Mouse (Mus musculus): Measurements from ENCODE around the gene Large2.
"Not testable (repeated sequence)": the region's sequence is repeated elsewhere in the genome, so short reads cannot be mapped to it uniquely, and the experiment has no call there.

The Large2 gene

DNA sequence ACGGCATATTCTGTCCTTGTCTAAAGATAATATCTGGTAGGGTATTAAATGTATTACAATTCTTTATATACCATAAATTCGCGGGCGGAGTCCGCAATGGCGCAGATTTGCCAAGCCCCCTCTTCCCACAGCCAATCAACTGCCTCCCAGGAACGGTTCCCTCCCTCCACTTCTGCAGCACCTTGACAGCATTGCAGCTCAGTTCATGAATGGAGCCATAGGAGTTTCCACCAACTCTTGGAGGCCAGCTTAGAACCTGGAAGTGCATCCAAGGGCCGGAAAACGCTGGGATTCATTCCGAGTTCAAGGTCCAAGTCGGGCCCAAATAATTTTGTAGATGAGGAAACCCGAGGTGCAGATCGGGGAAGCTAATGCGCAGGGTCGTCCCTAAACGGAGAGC lies at the start of gene Large2, which contains the start of gene Pex16:
Gene Large2, minus strand, starts transcription at position 356 of the 400 bp plus-strand sequence.
Gene Pex16, plus strand, starts transcription at position 163 of the 400 bp plus-strand sequence.
- DNase-seq (ENCODE audit: low read depth, low spot score) = no peak

DNA sequence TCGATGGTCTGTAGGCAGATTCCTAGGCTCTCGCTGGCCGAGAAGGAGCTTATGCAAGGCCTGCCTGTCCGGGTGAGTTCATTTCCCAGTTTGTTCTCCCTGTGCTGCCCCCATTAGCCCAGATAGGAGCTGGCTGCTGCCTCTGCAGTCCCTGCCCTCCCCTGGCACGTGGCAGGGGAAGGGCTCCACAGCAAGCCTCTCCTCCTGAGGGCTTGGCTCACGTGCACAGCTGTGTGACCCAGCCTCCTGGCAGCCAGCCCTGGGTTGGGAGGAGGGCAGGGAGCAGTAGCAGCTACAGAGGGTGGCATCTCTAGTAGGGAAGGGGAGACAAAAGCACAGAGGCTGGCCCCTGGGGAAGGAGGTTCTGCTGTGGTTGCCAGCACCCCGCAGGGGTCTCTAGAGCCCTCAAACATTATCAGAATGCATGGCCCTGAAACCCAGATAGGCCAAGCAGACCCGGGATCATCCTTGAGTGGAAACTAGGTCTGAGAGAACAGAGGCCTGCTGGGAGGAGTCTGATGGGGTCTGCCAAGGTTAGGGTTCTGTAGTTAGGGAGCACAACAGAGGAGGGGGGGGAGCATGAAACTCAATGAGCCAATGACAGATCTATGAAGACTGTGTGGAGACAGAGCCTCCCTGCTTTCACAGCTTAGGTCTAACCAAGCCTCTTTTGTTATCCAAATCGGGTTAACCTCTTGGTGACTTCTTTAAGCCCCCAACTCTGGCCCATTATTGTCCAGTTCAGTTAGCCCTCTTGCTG lies 49.2 kb upstream of the Large2 start:
- DNase-seq (ENCODE audit: low read depth, low spot score) = peak; percentile 60

DNA sequence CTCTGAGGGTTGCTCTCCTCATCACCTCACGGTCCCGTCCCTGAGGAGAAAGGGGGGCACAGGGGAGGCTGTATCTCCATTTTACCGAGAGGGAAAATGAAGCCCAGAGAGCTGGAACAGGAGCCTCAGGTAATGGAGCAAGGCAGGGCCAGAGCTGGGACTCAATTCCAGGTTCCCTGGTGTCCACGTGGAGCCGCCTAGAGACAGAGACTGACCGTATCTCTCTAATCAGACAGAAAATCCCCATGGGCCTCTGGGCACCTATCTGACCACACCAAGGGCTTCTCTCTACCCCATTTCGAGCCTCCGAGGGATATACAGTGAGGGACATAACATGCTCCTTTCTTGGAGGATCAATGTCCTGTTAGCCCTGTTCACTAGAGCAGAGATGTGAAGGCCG lies 48.5 kb upstream of the Large2 start:
- DNase-seq (ENCODE audit: low read depth, low spot score) = no peak

DNA sequence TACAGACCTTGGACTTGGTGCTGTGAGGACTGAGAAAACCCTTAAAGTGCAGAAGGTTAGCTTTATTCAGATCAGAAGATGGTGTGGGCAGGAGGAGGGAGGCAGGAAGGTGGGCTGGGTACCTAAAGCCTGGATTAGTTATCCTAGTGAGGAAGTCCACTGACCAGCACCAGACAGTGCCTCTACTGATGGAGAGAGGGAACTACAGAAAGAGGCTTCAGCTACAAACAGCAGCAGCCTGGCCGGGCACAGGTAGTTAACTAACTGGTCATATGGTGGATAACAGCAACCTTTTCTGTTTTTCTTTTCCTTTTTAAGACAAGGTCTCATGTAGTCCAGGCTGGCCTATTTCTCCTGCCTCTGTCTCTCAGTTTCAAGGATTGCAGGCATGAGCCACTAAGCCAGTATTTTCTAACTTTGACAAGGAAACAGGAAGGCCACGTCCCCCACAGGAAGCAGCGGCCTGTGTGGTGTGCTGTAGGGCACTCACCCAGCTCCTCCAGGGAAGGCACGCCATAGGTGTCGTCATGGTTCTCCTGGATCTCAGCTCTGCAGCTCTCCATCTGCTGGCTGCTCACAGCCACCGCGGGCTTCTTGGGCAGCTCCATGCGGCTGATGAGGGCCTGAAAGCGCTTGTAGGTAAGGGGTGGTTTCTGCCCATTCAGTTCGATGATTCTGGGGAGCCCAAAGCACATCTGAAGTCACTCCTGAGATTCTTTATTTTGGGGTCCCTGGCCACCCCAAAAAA lies 47.9 kb upstream of the Large2 start:
- DNase-seq (ENCODE audit: low read depth, low spot score) = no peak

DNA sequence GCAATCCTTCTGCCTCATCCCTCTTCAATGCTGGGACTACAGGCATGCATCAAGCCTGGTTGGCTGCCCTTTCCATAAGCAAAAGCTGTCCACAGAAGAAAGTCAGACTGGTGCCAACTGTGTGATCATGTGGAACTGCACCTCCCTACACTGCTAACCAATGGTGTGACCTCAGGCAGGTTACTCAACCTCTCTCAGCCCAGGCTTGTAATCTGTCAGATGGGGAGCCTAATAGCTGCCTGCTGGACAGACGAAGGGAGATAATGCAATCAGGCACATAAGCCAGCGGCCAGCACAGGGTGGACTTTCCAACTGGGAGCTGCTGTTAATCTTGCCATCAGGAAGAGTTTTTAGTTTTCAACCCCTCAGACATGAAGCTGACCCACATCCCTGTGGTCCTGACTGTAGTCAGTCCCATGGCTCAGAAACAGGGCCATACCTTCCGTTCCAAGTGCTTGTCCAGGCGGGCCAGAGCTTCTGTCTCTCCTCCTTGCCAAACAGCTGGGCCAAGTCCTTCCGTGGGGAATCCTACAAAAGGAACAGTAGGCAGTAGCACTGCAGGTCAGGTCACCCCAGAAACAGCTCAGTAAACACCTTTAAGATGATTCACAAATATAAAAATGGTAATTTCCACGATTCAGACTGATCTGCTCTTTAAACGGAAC lies 47.2 kb upstream of the Large2 start:
- no peak for DNase-seq (ENCODE audit: low read depth, low spot score)

DNA sequence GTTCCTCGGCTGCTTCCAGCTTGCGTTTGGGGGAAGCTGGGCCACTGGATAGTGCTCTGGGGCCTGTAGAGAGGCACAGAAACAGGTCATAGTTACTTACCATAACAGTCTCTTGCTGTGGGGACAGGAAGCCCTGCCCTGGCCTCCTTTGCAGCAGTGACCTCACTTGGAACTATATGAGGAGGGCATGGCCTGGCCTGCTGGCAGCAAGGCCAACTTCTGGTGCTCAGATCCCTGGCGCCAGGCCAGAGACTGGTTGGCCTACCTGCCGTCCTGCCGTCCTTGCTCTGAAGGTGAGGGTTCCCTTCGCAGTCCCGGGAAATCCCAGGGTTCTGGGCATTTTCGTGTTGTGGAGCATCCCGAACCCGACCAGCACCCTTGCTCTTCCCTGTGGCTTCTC lies 37.0 kb upstream of the Large2 start:
- no peak for DNase-seq (ENCODE audit: low read depth, low spot score)

DNA sequence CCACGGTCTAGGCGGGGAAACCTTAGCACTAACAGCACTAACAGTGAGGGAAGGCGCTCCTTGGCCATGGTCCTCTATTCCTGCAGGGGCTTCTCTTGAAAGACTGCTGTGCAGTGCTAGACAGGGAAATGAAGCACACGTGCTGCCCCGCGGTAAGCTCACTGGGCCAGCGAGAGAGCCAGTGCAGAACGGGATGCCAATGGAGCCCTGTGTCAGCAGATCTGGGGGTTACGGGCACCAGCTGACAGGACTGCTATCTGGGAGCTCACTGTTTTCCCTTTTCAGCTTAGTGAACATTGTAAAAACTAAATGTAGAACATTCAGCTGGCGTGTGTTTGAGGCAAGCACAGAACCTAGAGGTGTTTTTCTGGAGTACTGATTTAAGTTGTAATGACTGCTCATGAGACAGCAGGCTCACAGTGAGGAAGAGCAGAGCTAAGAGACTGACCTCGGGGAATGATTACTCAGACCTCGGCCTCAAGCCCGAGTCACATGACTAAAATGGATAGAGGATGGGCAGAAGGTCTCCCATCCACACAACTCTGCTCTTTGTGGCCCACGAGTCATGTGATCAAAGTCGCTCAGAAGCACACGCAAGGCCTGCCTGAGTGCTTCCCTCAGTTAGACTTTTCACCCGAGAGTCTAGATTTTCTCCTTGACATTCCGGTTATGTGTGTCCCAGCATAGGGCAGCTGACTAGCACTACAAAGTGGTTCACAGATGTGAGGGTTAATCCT lies 33.8 kb upstream of the Large2 start:
- DNase-seq (ENCODE audit: low read depth, low spot score) = no peak

DNA sequence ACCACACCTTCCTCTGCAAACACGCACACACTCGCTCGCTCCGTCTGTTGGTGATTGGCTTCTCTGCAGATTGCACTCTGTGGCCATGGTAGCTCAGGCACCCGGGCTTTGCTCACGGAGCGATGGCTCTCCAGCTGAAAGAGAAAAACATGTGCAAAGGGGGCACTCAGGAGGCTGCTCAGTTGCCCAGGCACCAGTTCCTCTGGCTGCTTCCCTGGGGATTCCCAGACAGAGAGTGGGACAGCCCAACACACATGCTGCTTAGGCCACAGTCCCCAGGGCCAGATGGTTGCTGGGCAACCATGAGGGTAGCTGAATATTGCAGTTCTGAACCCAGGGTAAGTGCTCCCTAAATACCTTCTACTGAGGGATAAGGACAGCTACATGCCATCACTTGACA lies 31.0 kb upstream of the Large2 start:
- no peak for DNase-seq (ENCODE audit: low read depth, low spot score)

DNA sequence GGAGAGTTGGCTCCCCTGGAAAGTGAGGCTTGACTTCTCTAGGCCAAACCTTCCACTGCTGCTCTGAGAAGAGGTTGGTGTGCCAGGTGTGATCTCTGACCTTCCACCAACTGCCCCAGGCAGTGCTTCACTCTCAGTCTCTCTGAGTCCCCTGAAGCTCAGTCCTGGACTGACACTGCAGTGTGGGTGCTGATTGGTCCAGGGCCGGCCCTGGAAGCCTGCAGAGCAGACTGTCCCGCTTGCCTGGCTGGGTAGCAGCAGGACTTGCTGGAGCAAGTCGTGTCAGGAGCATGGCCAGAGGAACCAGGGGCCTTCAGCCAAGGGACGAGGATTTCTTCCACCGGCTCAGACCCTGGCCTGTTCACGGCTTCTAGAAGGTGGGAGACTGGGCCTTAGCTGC lies 30.1 kb upstream of the Large2 start:
- DNase-seq (ENCODE audit: low read depth, low spot score) = no peak

DNA sequence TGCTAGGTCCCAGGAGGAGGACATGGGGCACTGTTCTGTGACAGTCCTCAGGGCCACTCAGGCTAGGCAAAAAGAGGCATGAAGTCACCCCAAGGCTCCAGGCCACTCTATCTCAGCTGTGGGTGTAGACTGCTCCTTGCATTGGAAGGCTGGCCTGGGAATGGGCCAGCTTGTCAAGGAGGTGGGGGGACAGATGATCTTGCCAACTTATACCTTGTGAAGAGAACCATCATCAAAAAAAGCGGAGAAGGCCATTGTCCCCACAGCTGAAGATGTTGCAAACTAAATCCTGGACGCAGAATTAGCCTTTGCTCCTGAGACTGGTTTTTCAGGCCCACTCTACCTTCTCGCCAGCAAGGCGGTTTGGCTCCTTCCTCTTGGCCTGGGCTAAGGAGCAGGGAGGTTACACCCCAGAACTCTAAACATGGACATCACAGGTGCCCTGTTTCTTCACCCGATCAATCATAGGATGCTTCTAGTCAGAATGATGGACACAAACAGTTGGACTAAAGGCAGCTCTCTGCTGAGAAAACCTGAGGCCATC lies 29.2 kb upstream of the Large2 start:
- DNase-seq (ENCODE audit: low read depth, low spot score) = no peak

DNA sequence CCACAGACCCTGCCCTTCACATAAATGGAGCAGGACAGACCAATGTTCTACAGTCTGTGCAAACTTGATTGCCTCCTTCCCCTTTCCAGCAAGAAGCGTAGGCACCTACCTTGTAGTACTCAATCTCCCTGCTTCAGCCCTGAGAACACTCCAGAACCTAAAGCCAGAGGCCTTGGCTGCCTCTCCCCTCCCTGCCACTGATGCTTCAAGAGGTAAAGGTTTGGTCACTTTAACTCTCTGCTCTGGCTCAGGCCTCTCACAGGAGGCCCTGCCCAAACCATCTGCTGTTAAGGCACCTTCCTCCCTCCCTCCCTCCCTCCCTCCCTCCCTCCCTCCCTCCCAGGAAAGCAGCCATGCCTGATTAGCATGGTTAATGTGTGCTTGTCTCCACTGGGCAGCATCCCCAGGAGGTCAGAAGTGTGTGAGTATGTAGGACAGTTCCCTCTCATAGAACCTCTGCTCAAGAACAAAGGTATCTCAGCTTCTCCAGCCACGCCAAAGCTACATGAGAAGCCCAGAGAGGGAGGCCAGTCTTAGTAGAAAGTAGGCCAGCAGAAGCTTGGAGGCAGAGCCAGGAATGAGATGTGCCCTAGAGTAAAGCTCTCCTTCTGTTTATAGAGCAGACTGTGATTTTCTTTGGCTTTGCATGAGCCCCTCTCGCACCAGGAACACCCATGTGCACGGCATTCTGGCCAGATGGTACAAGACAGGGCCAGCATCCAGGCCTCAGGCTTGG lies 28.1 kb upstream of the Large2 start:
- no peak for DNase-seq (ENCODE audit: low read depth, low spot score)

DNA sequence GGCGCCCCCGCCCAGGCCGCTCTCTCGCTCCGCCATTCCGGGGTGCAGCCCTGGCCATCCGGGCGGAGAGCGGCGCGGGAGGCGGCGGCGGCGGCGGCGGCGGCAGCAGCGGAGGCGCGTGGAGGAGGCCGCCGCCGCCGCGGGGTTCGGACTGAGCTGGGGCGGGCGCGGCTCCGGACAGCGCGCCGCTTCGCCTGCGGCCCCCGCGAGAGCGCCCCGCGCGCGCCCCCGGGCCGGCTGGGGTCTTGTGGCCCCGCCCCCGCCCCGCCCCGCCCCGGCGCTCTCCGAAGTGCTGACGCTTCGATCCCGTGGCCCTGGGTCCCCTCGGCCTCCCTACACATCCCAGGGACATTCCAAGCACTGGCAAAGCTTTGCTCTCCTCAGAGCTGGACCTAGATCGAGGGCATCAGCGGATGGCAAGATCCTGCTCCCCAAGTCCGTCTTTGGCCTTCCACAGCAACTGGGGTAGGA lies 26.5 kb upstream of the Large2 start, which contains the start of gene Mapk8ip1:
Gene Mapk8ip1, minus strand, starts transcription at position 173 of the 471 bp plus-strand sequence.
- DNase-seq (ENCODE audit: low read depth, low spot score) = no peak

DNA sequence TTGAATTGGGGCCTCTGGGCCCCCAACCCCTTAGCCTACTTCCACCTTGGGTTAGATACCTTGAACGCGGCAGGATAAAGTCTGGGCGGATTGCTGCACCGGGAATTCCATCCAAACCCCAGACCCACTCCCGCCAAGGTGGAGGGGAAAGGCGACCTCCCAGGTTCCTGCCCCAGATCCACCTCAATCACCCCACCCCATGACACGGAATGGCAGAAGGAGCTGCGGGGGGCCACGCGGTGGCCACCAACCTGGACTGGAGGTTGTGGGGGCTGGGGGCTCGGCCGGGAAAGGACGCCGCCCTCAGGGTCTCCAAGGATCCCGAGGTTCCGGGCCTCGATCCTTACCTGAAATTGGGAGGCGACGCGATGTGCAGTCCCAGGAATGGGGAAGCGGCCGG lies 26.0 kb upstream of the Large2 start:
- no peak for DNase-seq (ENCODE audit: low read depth, low spot score)

DNA sequence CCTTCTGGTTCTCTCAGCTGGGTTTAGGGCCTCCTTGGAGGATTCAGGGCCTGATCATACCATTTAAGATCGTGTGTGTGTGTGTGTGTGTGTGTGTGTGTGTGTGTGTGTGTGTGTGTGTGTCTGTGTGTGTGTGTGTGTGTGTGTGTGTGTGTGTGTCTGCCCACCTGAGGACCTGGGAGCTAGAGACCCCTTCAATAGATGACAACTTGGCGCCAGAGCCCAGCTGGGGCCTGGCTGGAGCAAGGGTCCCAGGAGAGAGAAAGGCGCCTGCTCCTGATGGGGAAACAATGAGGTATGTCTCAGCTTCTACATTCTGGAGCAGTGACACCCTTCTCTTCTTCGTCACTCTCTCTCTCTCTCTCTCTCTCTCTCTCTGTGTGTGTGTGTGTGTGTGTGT lies 25.2 kb upstream of the Large2 start:
- DNase-seq (ENCODE audit: low read depth, low spot score) = not testable (repeated sequence)

DNA sequence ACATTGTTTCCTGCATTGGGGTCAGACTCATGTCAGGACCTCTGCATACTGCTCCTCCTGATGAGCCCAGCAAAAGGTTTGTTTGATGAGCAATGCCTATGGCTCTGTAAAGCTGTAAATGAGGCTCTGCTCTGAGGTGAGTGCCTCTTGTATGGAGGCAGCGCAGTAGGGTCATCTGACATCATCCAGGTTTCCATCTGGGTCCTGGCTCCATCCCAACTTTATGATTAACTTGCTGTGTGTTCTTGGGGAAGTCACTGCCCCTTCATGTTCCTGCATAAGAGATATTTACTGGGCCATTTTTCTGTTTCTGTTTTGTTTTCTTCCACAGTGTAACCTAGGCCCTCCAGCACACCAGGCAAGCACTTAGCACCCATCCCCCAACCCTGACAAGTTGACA lies 22.8 kb upstream of the Large2 start:
- no peak for DNase-seq (ENCODE audit: low read depth, low spot score)

DNA sequence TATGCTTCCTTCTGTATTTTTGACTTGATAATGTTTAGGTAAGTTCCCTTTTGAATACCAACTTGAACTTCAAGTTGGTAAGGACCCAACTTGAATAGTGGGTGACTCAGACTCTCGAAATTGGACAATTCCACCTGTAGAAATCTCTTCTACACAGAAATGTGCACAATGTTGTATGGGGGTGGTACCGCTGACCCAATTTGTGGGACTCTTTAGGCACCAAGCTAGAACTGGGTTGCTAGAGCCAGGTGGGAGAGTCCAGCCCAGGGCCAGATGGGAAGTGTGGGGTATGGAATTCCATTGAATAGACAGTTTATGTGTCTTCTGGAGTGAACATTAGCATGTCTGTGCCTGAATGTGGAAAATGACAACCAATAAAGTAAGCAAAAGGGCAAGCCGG lies 20.9 kb upstream of the Large2 start:
- no peak for DNase-seq (ENCODE audit: low read depth, low spot score)

DNA sequence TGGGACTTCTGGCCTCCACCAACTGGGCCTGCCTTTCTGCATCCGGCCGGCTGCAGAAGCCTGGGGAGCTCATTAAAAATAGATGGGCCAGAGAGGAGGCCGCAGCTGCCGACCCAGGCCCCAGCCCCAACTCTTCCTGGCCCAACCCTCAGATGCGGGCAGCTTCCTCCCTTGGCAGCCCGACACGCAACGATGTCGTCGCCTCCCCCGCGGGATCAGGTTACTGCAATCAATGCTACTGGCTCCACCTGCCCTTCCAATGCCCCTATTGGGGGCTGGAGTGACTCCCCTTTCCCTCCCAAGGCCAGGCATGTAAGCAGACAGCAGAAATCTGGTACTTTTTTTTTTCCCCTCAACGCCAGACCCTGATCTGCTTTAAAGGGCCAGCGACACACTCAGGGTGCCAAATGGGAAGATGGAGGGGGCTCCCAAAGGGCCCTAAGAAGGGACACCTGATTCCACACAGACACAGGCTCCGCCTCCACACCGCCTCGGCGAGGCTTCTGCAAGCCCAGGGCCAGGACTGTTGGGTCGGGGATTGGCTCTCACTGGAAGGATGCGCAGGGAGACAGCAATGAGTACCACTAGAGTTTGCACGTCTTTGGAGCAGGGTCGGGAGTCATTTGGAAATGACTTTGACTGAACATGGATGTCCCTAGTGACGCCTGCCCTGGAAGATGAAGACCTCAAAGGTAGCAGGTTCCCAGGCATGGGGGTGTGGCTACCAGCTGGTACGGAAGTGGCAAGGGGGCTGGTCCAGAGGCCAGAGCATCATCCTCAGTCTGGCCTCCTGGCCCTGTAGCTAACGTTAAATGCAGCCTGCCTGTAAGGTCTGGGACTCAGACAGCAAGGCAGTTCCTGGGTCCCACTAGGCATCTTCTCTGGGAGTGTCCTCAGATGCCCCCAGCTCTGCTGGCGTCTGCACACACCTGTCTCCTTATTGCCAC lies 17.9 kb upstream of the Large2 start:
- DNase-seq (ENCODE audit: low read depth, low spot score) = no peak

DNA sequence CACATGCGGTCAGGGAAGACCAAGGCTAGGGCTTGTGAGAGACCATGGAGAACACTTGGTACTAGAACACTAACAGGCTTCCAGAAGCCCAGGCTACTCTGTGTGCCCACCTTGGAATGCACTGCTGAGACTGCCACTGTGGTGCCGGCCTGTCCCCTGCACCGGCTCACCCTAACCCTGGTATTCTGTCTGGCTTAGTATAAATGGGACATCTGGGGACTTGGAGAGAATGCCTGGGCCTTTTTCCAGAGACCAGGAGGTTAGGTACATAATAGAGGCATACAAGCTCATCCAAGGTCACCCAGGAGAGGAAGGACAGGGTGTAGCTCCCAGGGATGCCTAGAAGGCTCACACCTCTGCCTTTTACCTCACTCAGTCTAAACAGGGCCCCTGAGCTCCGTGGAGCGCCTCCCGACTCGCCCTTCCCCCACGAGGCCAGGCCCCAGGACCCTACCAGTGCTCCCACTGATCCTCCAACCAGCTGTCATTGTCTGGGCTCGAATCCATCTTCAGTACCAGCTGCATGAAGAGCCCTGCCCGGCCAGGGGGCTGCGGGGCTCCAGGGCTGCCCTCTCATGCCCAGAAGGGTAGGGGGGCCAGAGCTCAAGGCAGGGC lies 17.1 kb upstream of the Large2 start:
- no peak for DNase-seq (ENCODE audit: low read depth, low spot score)

DNA sequence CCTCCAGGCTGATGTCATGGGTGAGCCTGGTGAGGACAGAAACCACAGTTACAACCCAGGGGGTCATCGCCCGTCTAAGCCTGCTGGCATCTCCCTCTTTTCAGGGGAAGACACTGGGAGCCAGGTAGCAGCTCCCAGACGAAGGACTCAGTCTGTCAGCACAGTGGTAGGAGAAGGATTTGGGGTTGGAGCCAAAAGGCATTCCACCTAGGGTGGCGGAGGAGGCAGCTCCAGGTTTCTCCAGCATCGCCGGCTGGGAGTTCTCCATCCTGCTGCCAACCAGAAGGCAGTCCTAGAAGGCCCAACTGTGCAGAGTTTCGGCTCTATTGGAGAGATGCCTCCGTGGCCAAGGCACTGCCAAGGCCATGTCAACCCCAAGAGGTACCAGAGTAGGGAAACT lies 16.4 kb upstream of the Large2 start:
- no peak for DNase-seq (ENCODE audit: low read depth, low spot score)
